In genomic region chr14:101842521-101842920, GRCm38 (mm10) we compare ENCODE assay signal across 9 mouse cellular contexts.
DNase-seq lines count a peak whose midpoint lies in the region; ATAC-seq lines count a peak whose summit lies in the region.
"Had no signal": no experiment of that assay in that cellular context is flagged by ENCODE, and none has a peak within 500 bp of the region (broad histone marks: within the 10 kb centered on the region; RNA-seq: fewer than 3 reads in every experiment).

No protein-coding gene starts in this region.

- no peaks in the 10 kb centered on the region for H3K9me3 ChIP-seq in heart, embryonic 13.5 days
- H3K9me3 ChIP-seq: limb, embryonic 13.5 days had no signal

- no peaks in the 10 kb centered on the region for H3K36me3 ChIP-seq in heart, embryonic 13.5 days
- H3K36me3 ChIP-seq: limb, embryonic 13.5 days had no signal

- H3K4me1 ChIP-seq in heart, embryonic 13.5 days = peaks cover 76% of the 10 kb centered on the region

- peak overlapping the region; percentile 17; the same call in 1 of the 2 replicates for H3K27ac ChIP-seq in heart, embryonic 13.5 days (replicated peaks)
- H3K27ac ChIP-seq: limb, embryonic 13.5 days had no signal

- H3K4me3 ChIP-seq in heart, embryonic 13.5 days = peak overlapping the region; percentile 38
- H3K4me3 ChIP-seq: limb, embryonic 13.5 days had no signal

- no peak for ATAC-seq in heart, embryonic 13.5 days (ENCODE audit: extremely low read depth, insufficient number of reproducible peaks, low FRiP score, low TSS enrichment)
- peak; percentile 60 for ATAC-seq in granulocyte monocyte progenitor cell, adult 5-6 weeks (replicated peaks; ENCODE audit: poor library complexity, severe bottlenecking)
- no peak for ATAC-seq in erythroid progenitor cell, adult 5-6 weeks (replicated peaks; ENCODE audit: low FRiP score, poor library complexity, severe bottlenecking)

- H3K4me2 ChIP-seq in heart, embryonic 13.5 days = peak overlapping the region; percentile 67
- H3K4me2 ChIP-seq: limb, embryonic 13.5 days had no signal

- peak overlapping the region; percentile 63 for H3K9ac ChIP-seq in heart, embryonic 13.5 days
- H3K9ac ChIP-seq: limb, embryonic 13.5 days had no signal

- WGBS in heart, embryonic 13.5 days = 71% methylated on average over 6 of the region's 6 CpGs

- DNase-seq in heart, adult 8-10 months (ENCODE audit: low spot score) = no peak
- peak; percentile 89 for DNase-seq in A20 (ENCODE audit: low read depth, low spot score)
- DNase-seq in lung, postnatal 14 days = peak; percentile 13
- no peak for DNase-seq in layer of hippocampus, postnatal 36 days
- DNase-seq in urinary bladder, adult 18-20 months (ENCODE audit: low spot score in 2 of 2) = no peak

- no peaks in the 10 kb centered on the region for H3K27me3 ChIP-seq in heart, embryonic 13.5 days (replicated peaks)

Comparison
In these comparisons a context has a peak if more than half of its experiments do, and no peak if none do; other contexts are left out.
1. DNase-seq: peak in A20 (single experiment) and lung, postnatal 14 days (single experiment); none in heart, adult 8-10 months (single experiment), layer of hippocampus, postnatal 36 days (0 of 2) and urinary bladder, adult 18-20 months (0 of 2).